Mouse (Mus musculus) layer of hippocampus, adult 18-20 months (tissue): ENCODE data around the gene Dapk2. TPM values are rescaled to one million over a fixed set of nuclear protein-coding genes. Genes with fewer than 3 reads are reported as not detected.

Experiments used
- DNase-seq, 2 experiments: peaks; one replicate each; pipeline ENCODE4 v3.0.0; 2022; ENCODE audit warnings: low spot score in 2 of 2
- total RNA-seq, 2 experiments: library from RNA; stranded (reverse); gene quantifications; 2 replicates each; pipeline ENCODE4 v1.2.3; 2021

Dapk2 gene
- total RNA-seq, 2 experiments from 2014 or later: 0.76 to 0.92 TPM

DNA sequence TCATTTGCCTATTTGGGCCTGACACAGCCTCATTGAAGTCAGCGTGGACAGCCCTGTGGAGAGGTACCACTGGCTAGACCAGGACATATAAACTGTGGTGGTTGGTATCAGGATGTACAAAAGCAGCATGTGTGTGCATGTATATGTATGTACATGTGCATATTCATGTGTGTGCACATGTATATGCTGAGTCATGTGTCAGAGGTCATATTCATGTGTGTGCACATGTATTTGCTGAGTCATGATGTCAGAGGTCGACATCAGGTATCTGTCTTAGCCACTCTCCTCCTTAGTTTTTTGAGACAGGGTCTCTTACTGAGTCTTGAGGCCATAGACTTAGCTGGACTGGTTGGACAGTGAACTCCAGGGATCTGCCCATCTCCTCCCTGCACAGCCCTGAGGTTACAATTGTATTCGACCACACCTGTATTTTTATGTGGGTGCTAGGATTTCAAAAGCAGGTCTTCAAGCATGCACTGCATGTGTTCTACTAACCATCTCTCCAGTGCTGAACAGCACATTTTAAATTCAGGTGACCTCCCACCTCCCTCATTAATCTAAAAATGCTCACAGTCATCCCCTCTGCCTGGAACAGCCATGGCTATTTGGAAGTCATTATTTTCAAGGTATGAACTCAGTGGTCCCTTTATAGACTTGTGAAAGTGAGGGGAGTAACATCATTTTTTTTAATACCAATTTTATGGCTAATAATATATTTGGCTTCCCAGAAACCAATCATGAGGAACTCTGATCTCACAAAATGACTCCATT is 146.5 kb downstream of the Dapk2 start:
- no peak for DNase-seq

- peak; percentile 80 to 89 for DNase-seq
Measured at GRCm38 (mm10) chr9:66305121-66306112, 147.4 kb downstream of the Dapk2 start.

DNA sequence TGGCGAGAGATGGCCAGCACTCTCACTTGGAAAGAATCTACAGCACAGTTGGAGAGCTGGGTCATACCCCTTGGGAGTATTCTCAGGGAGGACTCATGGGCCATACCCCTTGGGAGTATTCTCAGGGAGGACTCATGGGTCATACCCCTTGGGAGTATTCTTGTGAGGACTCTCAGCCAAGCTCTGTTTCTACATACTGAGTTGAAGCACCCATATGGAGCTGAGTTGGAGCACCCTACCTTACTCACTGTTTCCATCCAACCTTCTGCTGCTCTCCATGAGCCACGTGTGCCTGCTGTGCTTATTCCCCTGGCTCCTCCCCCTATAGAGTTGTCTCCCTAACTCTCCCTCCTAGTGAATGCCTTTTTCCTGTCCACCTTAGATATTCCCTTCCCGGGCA is 148.4 kb downstream of the Dapk2 start:
- no peak for DNase-seq

DNA sequence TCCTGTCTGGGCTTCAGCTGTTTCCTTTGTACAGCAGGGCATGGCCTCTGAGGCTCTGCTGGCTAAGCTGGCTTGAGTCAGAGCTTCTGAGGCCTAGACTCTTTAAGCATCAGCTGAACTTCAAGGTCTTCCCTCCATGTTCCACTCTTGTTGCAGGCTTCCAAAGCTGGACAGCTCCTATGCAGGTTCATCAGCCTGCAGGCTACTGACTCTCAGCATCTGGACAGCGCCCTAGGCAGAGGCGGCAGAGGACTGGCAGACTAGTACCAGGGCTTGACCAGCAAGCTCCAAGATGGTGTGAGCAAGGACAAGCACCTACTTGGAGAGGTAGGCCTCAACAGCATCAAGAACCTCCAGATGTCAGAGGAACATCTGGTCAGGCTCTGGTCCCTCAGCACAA is 149.3 kb downstream of the Dapk2 start:
- DNase-seq: no peak

GRCm38 (mm10) chr9:66308741-66309140 is 150.7 kb downstream of the Dapk2 start:
- no peak for DNase-seq

DNA sequence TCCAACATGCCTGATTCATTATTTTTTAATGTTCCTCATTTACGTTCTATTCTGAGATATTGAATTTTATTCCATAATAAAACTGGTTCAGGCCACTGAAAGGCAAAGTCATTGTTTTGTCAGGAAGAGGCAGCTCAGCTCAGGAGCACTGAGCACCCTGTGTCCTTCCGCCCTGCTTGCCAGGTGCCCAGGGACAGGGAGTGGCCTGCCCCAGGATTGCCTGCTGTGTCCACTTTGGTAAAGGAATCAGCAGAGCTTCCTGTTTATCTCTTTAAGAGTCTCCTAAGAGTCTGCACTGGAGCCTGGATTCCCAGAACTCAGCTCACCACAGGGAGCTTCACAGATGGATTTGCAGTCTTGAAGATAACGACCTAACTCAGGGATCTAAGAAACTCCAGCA is 153.4 kb downstream of the Dapk2 start:
- DNase-seq: no peak

DNA sequence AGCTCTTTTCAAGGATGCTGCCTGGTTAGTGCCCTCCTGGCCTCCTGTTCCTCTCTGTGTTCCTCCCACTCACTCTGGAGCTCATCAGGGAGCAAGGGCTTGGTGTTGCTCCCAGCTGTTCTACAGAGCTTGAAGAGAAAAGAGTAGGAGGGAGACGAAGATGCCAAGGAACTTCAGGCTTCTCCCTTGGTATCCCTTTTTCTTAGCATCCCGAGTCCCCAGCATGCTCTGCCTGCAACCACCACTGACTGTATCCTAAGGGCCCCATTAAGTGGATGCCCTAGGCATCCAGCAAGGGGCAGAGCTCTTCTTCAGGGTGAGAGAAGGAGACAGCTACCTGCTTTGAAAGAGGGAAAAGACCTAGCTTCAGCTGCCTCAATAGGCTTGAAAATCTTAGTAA is 158.6 kb downstream of the Dapk2 start:
- no peak for DNase-seq

Other genes starting within 250 kb of the Dapk2 start
- gene Trip4, start 249.4 kb upstream of the Dapk2 start, total RNA-seq: 10 to 100 TPM; 36.9 to 42.2 TPM
- 10 to 100 TPM; 38.1 to 40.1 TPM for gene Csnk1g1, start 249.3 kb upstream of the Dapk2 start, total RNA-seq
- 100 to 1,000 TPM; 195 to 196 TPM for gene Ppib, start 98.0 kb upstream of the Dapk2 start, total RNA-seq
- gene Snx22, start 88.5 kb upstream of the Dapk2 start, total RNA-seq: 1 to 10 TPM; 5.9 to 6.1 TPM
- 10 to 100 TPM; 91.8 to 94.8 TPM for gene Snx1, start 31.6 kb upstream of the Dapk2 start, total RNA-seq
- 10 to 100 TPM; 29.4 to 30.5 TPM for gene Ciao2a, start 31.6 kb upstream of the Dapk2 start, total RNA-seq
- gene Herc1, start 192.2 kb downstream of the Dapk2 start, total RNA-seq: 100 to 1,000 TPM; 100 to 109 TPM